Mouse (Mus musculus) mature B cell (primary cell): ENCODE measurements around the gene Ada.

Source experiments
- in situ Hi-C: fragments of 300-500 bp; cut with MboI; formaldehyde crosslinking; loops from 2 replicates; pipeline ENCODE4 v1.14.3; 2019

Ada gene

GRCm38 (mm10) chr2:163732021-163732420 lies 18.0 kb downstream of the Ada start:
- in situ Hi-C loops: no loop called here

- in situ Hi-C loops: no loop called here
Measured at GRCm38 (mm10) chr2:163728300-163728699, 21.7 kb downstream of the Ada start.

- in situ Hi-C loops: no loop called here
Measured at GRCm38 (mm10) chr2:163726766-163727393, 23.2 kb downstream of the Ada start.

- in situ Hi-C loops: loop anchor here (25.0 kb wide), 1 partner anchor 110 kb away; the partner anchor contains the start of gene Ttpal
Measured at GRCm38 (mm10) chr2:163722550-163722949, 27.5 kb downstream of the Ada start.

GRCm38 (mm10) chr2:163719616-163720015 lies 30.4 kb downstream of the Ada start:
- in situ Hi-C loops: loop anchor here (5.0 to 25.0 kb wide), 2 partner anchors 57 to 107 kb away; partner anchors contain the start of gene Ttpal

- in situ Hi-C loops: loop anchor here (5.0 to 25.0 kb wide), 2 partner anchors 57 to 107 kb away; partner anchors contain the start of gene Ttpal
Measured at GRCm38 (mm10) chr2:163718951-163719603, 31.0 kb downstream of the Ada start.

- in situ Hi-C loops: loop anchor here (5.0 to 25.0 kb wide), 2 partner anchors 56 to 106 kb away; partner anchors contain the start of gene Ttpal
Measured at GRCm38 (mm10) chr2:163718526-163718925, 31.5 kb downstream of the Ada start.

GRCm38 (mm10) chr2:163716853-163717252 lies 33.2 kb downstream of the Ada start:
- in situ Hi-C loops: loop anchor here (5.0 to 25.0 kb wide), 2 partner anchors 55 to 105 kb away; partner anchors contain the start of gene Ttpal

- in situ Hi-C loops: loop anchor here (5.0 to 25.0 kb wide), 2 partner anchors 54 to 104 kb away; partner anchors contain the start of gene Ttpal
Measured at GRCm38 (mm10) chr2:163716448-163716847, 33.6 kb downstream of the Ada start.

GRCm38 (mm10) chr2:163713340-163713739 lies 36.7 kb downstream of the Ada start:
- in situ Hi-C loops: loop anchor here (25.0 kb wide), 1 partner anchor 101 kb away; the partner anchor contains the start of gene Ttpal

- in situ Hi-C loops: loop anchor here (25.0 kb wide), 1 partner anchor 101 kb away; the partner anchor contains the start of gene Ttpal
Measured at GRCm38 (mm10) chr2:163712874-163713273, 37.2 kb downstream of the Ada start.

- in situ Hi-C loops: loop anchor here (25.0 kb wide), 1 partner anchor 100 kb away; the partner anchor contains the start of gene Ttpal
Measured at GRCm38 (mm10) chr2:163712473-163712872, 37.6 kb downstream of the Ada start.

GRCm38 (mm10) chr2:163711368-163711868 lies 38.6 kb downstream of the Ada start:
- in situ Hi-C loops: loop anchor here (25.0 kb wide), 1 partner anchor 99 kb away; the partner anchor contains the start of gene Ttpal

- in situ Hi-C loops: loop anchor here (25.0 kb wide), 1 partner anchor 98 kb away; the partner anchor contains the start of gene Ttpal
Measured at GRCm38 (mm10) chr2:163710606-163711159, 39.4 kb downstream of the Ada start.

GRCm38 (mm10) chr2:163710000-163710399 lies 40.0 kb downstream of the Ada start:
- in situ Hi-C loops: loop anchor here (25.0 kb wide), 1 partner anchor 98 kb away; the partner anchor contains the start of gene Ttpal

- in situ Hi-C loops: loop anchor here (25.0 kb wide), 1 partner anchor 97 kb away; the partner anchor contains the start of gene Ttpal
Measured at GRCm38 (mm10) chr2:163708763-163709250, 41.2 kb downstream of the Ada start.

- in situ Hi-C loops: loop anchor here (25.0 kb wide), 1 partner anchor 96 kb away; the partner anchor contains the start of gene Ttpal
Measured at GRCm38 (mm10) chr2:163708321-163708720, 41.7 kb downstream of the Ada start.

- in situ Hi-C loops: loop anchor here (25.0 kb wide), 1 partner anchor 91 kb away; the partner anchor contains the start of gene Ttpal
Measured at GRCm38 (mm10) chr2:163703599-163704260, 46.3 kb downstream of the Ada start.

- in situ Hi-C loops: loop anchor here (25.0 kb wide), 1 partner anchor 91 kb away; the partner anchor contains the start of gene Ttpal
Measured at GRCm38 (mm10) chr2:163702921-163703320, 47.1 kb downstream of the Ada start.

GRCm38 (mm10) chr2:163702431-163702830 lies 47.6 kb downstream of the Ada start:
- in situ Hi-C loops: loop anchor here (25.0 kb wide), 1 partner anchor 90 kb away; the partner anchor contains the start of gene Ttpal
